Mouse (Mus musculus): ENCODE data around the gene AI837181.

The AI837181 gene

DNA sequence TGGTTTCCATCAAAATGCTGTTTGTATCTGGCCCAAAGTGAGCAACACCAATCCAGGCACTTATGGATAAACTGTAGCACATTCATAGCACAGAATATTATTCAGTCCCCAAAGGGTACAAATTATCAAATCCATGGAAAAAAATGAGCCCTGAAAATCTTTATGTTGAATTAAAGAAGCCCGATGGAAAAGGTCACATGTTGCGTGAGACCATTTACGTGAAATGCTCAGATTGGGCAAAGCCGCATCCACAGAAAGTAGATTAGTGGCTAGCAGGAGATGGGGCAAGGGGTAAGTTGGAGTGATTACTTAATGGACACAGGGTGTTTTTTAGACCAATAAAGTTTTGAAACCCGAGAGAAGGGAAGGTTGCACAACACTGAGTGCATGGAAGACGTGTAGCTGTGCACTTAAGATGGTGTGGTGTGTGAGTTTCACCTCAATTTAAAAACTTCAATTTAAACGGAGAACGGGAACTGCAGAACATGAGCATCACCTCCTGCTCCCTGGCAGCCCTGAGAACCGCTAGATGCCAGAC is 19.5 kb downstream of the AI837181 start:
- in situ Hi-C loops (cut with MboI, MseI) = loop anchor here in 1 of 2 experiments (25.0 kb wide), 1 partner anchor 1732 kb away; the partner anchor contains the start of gene 1810055G02Rik

DNA sequence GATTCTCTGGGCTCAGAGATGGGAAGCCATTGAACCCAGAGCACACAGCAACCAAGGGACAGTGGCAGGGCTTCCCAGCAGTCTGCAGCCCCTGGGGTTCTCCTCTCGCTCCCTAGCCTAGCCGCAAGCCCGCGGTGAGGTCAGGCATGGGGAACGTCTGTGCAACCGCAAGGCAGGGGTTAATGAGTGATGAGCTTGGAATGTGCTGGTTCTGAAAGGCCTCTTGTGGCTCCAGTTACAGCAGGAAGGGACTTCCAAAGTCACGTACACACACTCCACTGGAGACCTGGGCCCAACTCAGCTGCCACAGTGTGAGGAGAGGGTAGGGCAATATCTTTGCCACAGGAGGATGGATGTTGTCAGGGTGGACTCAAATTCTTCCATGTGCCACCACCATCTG is 20.0 kb downstream of the AI837181 start:
- in situ Hi-C loops (cut with MboI, MseI) = loop anchor here in 1 of 2 experiments (5.0 to 25.0 kb wide), 2 partner anchors 38 to 1733 kb away; partner anchors contain the start of gene 1810055G02Rik

DNA sequence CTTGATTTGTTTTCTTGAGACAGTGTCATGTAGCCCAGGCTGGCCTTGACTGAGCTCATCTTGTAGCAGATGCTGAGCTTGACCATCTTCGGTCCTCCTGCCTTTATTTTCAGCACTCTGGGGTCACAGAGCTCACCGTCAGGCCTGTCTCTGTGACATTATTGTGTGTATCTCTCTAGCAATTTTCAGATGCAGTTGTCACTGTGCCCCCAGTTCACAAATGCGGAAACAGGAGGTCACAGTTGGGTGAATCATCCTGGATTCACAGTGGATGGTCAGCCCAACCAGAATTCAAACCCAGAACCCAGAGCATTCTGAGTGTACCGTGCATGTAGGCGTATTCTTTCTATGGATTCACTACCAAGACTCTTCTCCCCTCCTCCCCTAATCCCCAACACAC is 20.8 kb downstream of the AI837181 start:
- in situ Hi-C loops (cut with MboI, MseI) = loop anchor here in 1 of 2 experiments (5.0 to 25.0 kb wide), 2 partner anchors 38 to 1733 kb away; partner anchors contain the start of gene 1810055G02Rik

- in situ Hi-C loops (cut with MboI, MseI) = loop anchor here in 1 of 2 experiments (5.0 to 25.0 kb wide), 2 partner anchors 40 to 1735 kb away; partner anchors contain the start of gene 1810055G02Rik
These were observed 22.8 kb downstream of the AI837181 start, which contains the start of gene Fosl1 for GRCm38 (mm10) chr19:5447515-5448353. Gene Fosl1 (plus strand): TSS chr19:5447547.

- in situ Hi-C loops (cut with MboI, MseI) = loop anchor here in 1 of 2 experiments (5.0 to 25.0 kb wide), 2 partner anchors 41 to 1736 kb away; partner anchors contain the start of gene 1810055G02Rik
These were observed 23.6 kb downstream of the AI837181 start for GRCm38 (mm10) chr19:5448354-5449150.

DNA sequence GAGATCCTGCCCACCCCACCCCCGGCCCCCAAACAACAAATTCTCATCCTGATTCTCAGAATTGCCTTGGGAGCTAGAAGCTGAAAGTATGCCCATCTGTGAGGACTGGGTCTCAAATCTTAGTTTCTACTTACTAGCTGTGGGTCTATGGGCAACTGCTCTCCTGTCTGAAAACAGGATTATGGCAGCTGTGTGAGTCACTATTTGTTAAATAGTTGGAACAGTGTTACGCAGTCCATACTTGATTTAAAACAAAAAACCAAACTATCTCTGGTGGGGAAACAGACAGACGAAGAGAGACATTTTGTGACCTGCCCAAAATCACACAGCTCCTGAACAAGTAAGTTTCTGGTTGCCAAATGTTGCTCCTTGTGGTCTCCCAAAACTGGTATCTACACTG is 24.7 kb downstream of the AI837181 start:
- in situ Hi-C loops (cut with MboI, MseI) = loop anchor here (5.0 to 25.0 kb wide), 5 partner anchors 38 to 1737 kb away; partner anchors contain the start of genes 1810055G02Rik (in 1 of the 2) and Mus81 (in 1 of the 2)

DNA sequence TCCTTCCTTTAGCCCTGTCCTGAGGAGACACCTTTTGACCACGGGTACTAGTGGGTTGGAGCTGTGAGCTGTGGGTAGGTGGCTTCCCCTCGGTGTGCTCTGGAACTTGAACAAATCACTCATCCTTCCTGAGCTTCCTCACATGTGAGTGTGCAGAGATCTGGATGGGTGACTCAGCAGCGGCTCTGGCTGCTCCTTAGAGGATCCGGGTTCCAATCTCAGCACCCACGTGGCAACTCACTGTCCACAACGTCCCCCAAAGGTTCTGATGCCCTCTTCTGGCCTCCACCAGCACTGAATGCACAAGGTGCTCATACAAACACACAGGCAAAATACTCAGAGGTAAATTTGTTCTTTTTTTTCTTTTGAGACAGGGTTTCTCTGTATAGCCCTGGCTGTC is 26.8 kb downstream of the AI837181 start:
- in situ Hi-C loops (cut with MboI, MseI) = loop anchor here (5.0 to 10.0 kb wide), 3 partner anchors 36 to 363 kb away; partner anchors contain the start of gene Mus81 (in 1 of the 2)

DNA sequence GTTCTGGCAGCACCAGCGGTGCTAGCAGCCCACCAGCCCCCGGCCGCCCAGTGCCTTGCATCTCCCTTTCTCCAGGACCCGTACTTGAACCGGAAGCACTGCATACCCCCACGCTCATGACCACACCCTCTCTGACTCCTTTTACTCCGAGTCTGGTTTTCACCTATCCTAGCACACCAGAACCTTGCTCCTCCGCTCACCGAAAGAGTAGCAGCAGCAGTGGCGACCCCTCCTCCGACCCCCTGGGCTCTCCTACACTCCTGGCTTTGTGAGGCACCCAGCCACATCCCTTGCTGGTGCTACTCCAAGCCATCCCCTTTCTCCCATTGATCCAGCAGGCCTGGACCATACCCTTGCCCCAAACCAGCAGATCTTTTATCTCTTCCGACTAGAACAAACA is 30.1 kb downstream of the AI837181 start:
- in situ Hi-C loops (cut with MboI, MseI) = loop anchor here in 1 of 2 experiments (10.0 kb wide), 1 partner anchor 360 kb away; no protein-coding TSS in a partner anchor

GRCm38 (mm10) chr19:5455568-5455967 is 30.6 kb downstream of the AI837181 start:
- in situ Hi-C loops (cut with MboI, MseI) = loop anchor here in 1 of 2 experiments (10.0 kb wide), 1 partner anchor 359 kb away; no protein-coding TSS in a partner anchor

DNA sequence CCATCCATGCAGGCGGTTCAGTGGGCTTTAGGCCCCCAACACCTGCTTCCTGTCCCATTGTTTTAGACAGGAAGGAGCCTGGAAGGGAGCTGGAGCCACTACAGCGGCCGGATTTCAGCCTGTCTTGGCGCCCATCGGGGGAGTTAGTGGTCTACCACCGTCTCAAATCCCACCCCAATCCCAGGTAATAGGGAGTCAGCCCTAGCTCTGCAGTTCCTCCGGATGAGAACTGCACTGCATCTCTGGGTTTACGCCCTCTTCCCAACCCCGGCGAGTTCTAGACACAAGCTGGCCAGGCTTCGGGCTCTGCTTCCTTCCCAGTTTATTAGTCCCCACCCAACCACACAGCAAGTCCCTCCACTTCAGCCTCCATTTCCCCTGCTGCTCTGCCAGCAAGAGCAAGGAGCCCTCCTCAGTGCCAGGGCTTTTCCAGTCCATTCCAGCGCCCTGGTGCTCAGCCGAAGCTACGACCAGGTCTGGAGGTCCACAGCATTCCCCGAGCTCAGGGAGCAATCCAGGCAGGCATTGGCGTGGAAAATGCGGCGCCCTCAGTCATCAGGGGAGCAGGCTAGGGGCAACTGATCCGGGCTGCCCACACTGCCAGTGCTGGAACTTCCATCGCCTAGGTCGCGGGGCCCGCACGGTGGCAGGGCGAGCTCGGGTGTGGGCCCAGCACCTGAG is 31.4 kb downstream of the AI837181 start:
- in situ Hi-C loops (cut with MboI, MseI) = loop anchor here in 1 of 2 experiments (10.0 kb wide), 1 partner anchor 358 kb away; no protein-coding TSS in a partner anchor

DNA sequence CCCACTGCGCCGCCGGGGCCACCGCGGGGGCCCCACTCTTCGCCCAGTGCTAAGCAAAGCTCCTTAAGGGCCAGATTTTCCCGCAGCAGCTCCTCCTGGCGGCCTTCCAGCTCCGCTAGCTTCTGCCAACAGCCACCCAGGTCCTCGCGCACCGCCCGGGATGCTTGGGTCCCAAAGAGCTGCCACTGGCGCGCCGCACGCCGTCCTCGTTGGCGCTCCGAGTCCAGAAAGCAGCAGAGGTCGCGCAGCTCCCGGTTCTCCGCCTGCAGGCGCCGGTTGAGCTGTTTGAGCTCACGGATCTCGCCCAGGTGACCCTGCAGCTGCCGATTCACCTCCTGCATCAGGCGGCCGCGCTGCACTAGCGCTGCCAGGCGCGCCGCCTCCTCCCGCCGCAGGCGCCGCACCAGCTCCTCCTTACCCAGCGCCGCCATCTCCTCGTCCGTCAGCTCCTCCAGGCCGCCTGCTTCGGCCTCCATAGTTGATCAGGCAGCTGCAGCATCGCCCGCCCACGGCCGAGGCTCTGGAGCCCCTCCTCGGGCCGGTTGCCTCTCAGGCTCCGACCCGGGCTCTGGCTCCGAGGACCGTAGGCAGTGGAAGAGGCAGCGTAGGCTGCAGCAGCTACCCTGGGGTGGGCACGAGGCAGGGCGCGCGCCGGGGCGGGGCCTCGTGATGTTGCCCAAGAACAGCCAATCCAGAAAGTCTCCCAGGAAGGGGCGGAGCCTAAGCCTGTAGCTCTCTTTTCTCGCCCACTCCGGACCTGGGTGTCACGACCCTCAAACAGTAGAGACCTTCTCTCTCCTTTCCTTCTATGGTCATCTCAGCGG is 32.2 kb downstream of the AI837181 start:
- in situ Hi-C loops (cut with MboI, MseI) = loop anchor here in 1 of 2 experiments (10.0 kb wide), 1 partner anchor 358 kb away; no protein-coding TSS in a partner anchor

DNA sequence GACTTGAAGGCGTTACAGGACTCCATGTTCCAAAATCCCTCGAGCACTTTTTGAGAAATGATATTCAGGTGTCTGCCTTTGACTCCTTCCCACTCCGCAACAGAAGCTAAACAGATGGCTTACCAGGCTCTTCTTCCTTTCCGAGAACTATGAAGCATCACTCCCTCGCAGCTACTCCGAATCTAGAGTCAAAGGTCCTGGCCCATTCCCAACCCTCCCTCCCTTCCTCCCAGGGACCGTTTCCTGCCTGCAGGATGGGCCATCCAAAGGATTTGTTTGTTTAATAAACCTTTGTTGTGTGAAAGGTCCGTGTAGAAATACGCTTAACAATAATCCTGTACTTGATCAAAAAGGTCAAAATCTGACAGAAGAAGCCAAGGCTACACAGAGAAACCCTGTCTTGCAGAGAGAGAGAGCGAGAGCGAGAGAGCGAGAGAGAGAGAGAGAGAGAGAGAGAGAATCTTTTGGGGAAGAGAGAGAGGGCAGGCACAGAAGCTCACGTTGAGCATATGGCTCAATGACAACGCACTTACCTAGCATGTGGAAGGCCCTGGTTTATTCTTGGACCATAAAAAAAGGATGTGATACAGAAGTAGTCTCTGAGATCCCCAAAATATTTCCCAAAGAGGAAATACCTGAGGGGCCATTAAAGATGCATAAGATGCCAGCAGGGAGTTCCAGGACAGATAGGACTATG is 33.0 kb downstream of the AI837181 start, which contains the start of gene Ccdc85b:
TSS of gene Ccdc85b (minus strand) at position 149 of the 697 bp plus-strand sequence.
- in situ Hi-C loops (cut with MboI, MseI) = loop anchor here in 1 of 2 experiments (10.0 kb wide), 1 partner anchor 357 kb away; no protein-coding TSS in a partner anchor

DNA sequence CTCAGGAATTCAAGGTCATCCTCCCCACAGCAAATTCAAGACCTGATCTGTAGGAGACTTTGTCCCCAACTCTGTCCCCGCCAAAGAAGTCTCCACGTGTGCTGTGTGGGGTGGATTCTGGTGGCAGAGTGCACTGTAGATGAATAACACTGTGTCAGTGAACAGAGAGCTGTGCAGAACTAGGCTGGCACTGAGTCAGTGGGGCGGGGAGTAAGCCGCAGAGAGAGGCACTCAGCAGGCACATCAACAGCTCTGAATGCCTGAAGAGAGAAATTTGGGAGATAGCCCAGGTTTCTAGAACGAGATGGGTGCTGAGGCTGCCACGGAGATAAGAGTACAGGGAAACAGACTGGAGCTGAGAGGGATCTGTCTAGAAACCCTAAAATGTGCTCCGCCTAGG is 34.1 kb downstream of the AI837181 start:
- in situ Hi-C loops (cut with MboI, MseI) = loop anchor here in 1 of 2 experiments (10.0 kb wide), 1 partner anchor 356 kb away; no protein-coding TSS in a partner anchor

GRCm38 (mm10) chr19:5459896-5460295 is 35.0 kb downstream of the AI837181 start:
- in situ Hi-C loops (cut with MboI, MseI) = loop anchor here (10.0 kb wide), 2 partner anchors 355 to 1745 kb away; partner anchors contain the start of gene Otub1 (in 1 of the 2)

DNA sequence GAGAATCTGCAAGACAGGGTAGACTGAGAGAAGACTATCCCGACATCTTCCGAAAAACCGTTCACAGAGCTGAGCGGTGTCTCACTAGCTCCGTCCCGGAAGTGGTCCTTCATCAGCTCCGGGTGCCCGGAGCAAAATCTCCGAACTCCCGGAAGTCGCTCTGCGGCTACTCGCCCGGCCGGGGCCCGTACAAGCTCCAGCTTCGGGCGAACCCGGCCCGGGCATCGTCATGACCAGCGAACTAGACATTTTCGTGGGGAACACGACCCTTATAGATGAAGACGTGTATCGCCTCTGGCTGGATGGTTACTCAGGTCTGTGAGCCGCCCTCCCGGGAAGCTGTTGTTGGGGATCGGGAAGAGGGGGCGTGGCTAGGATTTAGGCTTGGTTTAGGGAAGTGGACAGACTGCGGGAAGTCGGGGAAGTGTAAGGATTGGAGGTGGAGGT is 35.5 kb downstream of the AI837181 start, which contains the start of gene Fibp:
TSS of gene Fibp (plus strand) at position 151 of the 447 bp plus-strand sequence.
- in situ Hi-C loops (cut with MboI, MseI) = loop anchor here in 1 of 2 experiments (10.0 kb wide), 1 partner anchor 1744 kb away; the partner anchor contains the start of gene Otub1

DNA sequence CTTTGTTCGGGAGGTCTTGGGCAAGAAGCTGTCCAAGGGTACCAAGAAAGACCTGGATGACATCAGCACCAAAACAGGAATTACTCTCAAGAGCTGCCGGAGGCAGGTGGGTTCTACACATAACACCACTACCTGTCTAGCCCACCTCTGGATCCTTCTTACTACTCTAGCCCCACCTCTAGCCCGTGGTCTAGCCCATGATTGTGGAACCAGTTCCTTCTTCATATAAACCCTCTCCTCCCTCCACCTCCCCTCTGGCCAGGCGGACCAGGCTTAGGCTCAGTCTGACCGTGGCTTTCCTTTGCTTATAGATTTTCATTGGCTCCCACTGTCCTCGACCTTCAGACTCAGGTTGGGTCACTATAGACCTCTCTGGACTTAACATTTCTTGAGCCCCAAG is 36.5 kb downstream of the AI837181 start:
- in situ Hi-C loops (cut with MboI, MseI) = loop anchor here in 1 of 2 experiments (10.0 kb wide), 1 partner anchor 1743 kb away; the partner anchor contains the start of gene Otub1

- in situ Hi-C loops (cut with MboI, MseI) = loop anchor here in 1 of 2 experiments (10.0 kb wide), 1 partner anchor 1742 kb away; the partner anchor contains the start of gene Otub1
These were observed 38.3 kb downstream of the AI837181 start for GRCm38 (mm10) chr19:5463212-5463611.

All from T-helper 17 cell (primary cell).